Mouse (Mus musculus) kidney, postnatal 14 days (tissue): ENCODE measurements around the gene Rab28.

Experiments
- DNase-seq: peaks from one replicate; pipeline ENCODE4 v3.0.0; 2022; ENCODE audit warnings: mixed read lengths

The Rab28 gene

GRCm38 (mm10) chr5:41708051-41708630 lies at the start of gene Rab28:
Gene Rab28 (minus strand): TSS chr5:41708157.
- DNase-seq: peak; percentile 97

GRCm38 (mm10) chr5:41757338-41757737 lies 49.4 kb upstream of the Rab28 start:
- DNase-seq: no peak

- DNase-seq: no peak
Measured at GRCm38 (mm10) chr5:41756396-41756795, 48.4 kb upstream of the Rab28 start.

GRCm38 (mm10) chr5:41755373-41755960 lies 47.5 kb upstream of the Rab28 start:
- DNase-seq: no peak

- DNase-seq: no peak
Measured at GRCm38 (mm10) chr5:41754836-41755235, 46.9 kb upstream of the Rab28 start.

- DNase-seq: no peak
Measured at GRCm38 (mm10) chr5:41754226-41754775, 46.3 kb upstream of the Rab28 start.

- DNase-seq: no peak
Measured at GRCm38 (mm10) chr5:41752721-41753120, 44.8 kb upstream of the Rab28 start.

- DNase-seq: no peak
Measured at GRCm38 (mm10) chr5:41744898-41745780, 37.2 kb upstream of the Rab28 start.

GRCm38 (mm10) chr5:41744234-41744633 lies 36.3 kb upstream of the Rab28 start:
- DNase-seq: no peak

GRCm38 (mm10) chr5:41738817-41739216 lies 30.9 kb upstream of the Rab28 start:
- DNase-seq: no peak

- no peak for DNase-seq
Measured at GRCm38 (mm10) chr5:41737039-41737438, 29.1 kb upstream of the Rab28 start.

- no peak for DNase-seq
Measured at GRCm38 (mm10) chr5:41727017-41727416, 19.1 kb upstream of the Rab28 start.

GRCm38 (mm10) chr5:41725573-41725972 lies 17.6 kb upstream of the Rab28 start:
- DNase-seq: no peak

GRCm38 (mm10) chr5:41707115-41708015 lies 592 bp downstream of the Rab28 start:
- DNase-seq: peak; percentile 75

- DNase-seq: no peak
Measured at GRCm38 (mm10) chr5:41706777-41707114, 1.2 kb downstream of the Rab28 start.

GRCm38 (mm10) chr5:41701085-41701484 lies 6.9 kb downstream of the Rab28 start:
- DNase-seq: peak; percentile 3

GRCm38 (mm10) chr5:41697958-41698357 lies 10.0 kb downstream of the Rab28 start:
- DNase-seq: no peak

GRCm38 (mm10) chr5:41685016-41685415 lies 22.9 kb downstream of the Rab28 start:
- no peak for DNase-seq

- no peak for DNase-seq
Measured at GRCm38 (mm10) chr5:41683976-41684375, 24.0 kb downstream of the Rab28 start.

- DNase-seq: no peak
Measured at GRCm38 (mm10) chr5:41666012-41666411, 41.9 kb downstream of the Rab28 start.

- DNase-seq: no peak
Measured at GRCm38 (mm10) chr5:41636793-41637192, 71.2 kb downstream of the Rab28 start.
